Mouse (Mus musculus) Patski (cell line): ENCODE measurements around the gene Smarcd3. TPM values are rescaled to one million over a fixed set of nuclear protein-coding genes. Genes with fewer than 3 reads are reported as not detected.

Source experiments
- ATAC-seq: fragments of 100-300 bp; one replicate; pipeline ENCODE4 v1.8.0; 2021
- CTCF ChIA-PET: fragments of 350-600 bp; sonication (Branson Sonifier 250); formaldehyde crosslinking; loops from one replicate; lab custom pipeline; 2022; ENCODE audit warnings: inconsistent platforms; lab: Charles Lee
- POLR2A ChIA-PET: fragments of 350-600 bp; sonication (Branson Sonifier 250); formaldehyde crosslinking; loops from one replicate; lab custom pipeline; 2022; ENCODE audit warnings: antibody characterized with exemption, inconsistent platforms; lab: Charles Lee
- DNase-seq: peaks from one replicate; pipeline ENCODE4 v3.0.0-alpha.2; 2011; ENCODE audit warnings: low read depth, low spot score
- H3K27me3 ChIP-seq: fragments of 371-371 bp; one replicate; pipeline ENCODE4 v1.5.1; 2021
- CTCF ChIP-seq: fragments of 100-300 bp; IDR thresholded peaks from one replicate; pipeline ENCODE4 v1.5.1; 2021
- in situ Hi-C: fragments of 300-500 bp; cut with MboI; formaldehyde crosslinking; loops from 3 replicates; pipeline ENCODE4 v1.11.1; 2018; ENCODE audit warnings: low pct_unique_long_range_greater_than_20kb, mixed read lengths
- polyA plus RNA-seq: library from polyadenylated mRNA; unstranded; gene quantifications from one replicate; pipeline ENCODE4 v1.2.3, GENCODE M21; 2021

Smarcd3 gene
- polyA plus RNA-seq, 1 experiment from 2014 or later, result 64.3 TPM

DNA sequence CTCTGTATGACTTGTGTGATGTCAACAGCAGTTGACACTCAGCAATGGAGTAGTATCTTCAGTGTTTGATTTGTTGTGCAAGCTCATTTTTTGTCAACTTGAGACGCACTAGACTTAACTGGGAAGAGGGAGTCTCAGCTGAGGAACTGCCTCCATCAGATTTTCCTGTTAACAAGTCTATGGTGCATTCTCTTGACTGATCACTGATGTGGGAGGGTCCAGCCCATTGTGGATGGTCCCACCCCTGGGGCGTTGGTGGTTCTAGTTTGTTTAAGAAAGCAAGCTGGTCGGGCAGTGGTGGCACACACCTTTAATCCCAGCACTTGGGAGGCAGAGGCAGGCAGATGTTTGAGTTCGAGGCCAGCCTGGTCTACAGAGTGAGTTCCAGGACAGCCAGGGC lies 25.0 kb upstream of the Smarcd3 start:
- peaks cover 5% of the 10 kb centered on the region for H3K27me3 ChIP-seq
- ATAC-seq, result no peak
- DNase-seq, result no peak
- CTCF ChIA-PET, result interaction anchor here (1.2 kb wide), 1 partner anchor 44 kb away, joined by 3 read pairs; no protein-coding TSS in a partner anchor
- no peak for TF ChIP-seq CTCF
- in situ Hi-C loops, result loop anchor here (5.0 kb wide), 1 partner anchor 52 kb away; no protein-coding TSS in a partner anchor
- POLR2A ChIA-PET, result interaction anchor here (0.9 kb wide), 1 partner anchor 9 kb away, joined by 3 read pairs; no protein-coding TSS in a partner anchor

DNA sequence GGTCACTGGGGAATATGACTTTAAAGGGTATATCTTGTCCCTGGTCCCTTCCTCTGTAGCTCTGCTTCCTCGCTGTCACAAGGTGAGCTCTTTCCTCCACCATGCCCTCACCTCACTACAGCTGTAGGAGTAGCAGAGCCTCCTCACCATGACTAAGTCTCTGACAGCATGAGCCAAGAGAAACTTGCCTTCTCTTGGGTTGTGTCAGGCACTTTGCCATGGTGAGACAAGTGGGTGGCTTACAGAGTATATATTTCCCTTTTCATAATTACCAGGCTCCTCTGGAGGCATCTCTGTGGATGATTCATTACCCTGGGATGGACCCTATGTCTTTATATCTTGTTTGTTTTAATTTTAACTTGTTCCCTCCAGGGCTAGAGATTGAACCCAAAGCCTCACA lies 21.2 kb upstream of the Smarcd3 start:
- in situ Hi-C loops, result loop anchor here (5.0 kb wide), 1 partner anchor 48 kb away; no protein-coding TSS in a partner anchor
- peaks cover 5% of the 10 kb centered on the region for H3K27me3 ChIP-seq
- TF ChIP-seq CTCF, result no peak
- CTCF ChIA-PET, result no interaction called here
- no peak for ATAC-seq
- POLR2A ChIA-PET, result no interaction called here
- no peak for DNase-seq

DNA sequence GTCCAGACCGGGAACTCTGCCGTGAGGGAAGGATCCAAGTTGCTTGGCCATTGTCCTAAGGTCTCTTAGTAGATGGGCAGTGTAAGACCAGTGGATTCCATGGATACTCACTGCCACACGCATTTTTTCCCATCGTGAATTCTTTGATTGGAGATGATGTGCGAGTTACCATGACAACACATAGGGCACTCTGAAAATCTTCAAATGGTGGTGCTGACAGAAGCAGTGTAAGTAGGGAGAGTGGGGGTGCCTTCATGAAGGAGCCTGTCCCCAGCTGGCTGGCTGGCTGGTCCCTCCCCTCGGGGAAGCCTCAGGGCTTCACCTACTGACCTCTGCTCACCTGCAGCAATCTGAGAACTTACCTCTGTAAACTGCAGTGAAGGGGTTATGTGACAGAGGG lies 14.9 kb upstream of the Smarcd3 start:
- ChIA-PET CTCF (interaction anchor here (3.8 kb wide), 1 partner anchor 42 kb away, joined by 19 read pairs; no protein-coding TSS in a partner anchor), POLR2A (no interaction called here)
- in situ Hi-C loops, result no loop called here
- ATAC-seq, result no peak
- H3K27me3 ChIP-seq, result no peaks in the 10 kb centered on the region
- no peak for TF ChIP-seq CTCF
- DNase-seq, result no peak

DNA sequence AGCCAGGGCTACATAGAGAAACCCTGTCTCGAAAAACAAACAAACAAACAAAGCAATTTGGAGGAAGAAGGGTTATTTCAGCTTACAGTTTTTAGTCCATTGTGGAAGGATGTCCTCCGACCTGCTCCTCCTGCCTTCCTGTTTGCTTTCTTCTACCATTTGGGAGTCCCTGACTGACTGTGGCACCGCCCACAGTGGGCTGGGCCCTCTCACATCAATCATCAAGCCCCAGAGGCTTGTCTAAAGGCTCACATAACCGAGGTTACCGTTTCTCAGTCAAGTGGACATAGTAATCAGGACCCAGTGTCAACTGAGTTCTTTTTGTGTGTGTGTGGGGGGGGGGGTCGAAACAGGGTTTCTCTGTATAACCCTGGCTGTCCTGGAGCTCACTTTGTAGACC lies 13.9 kb upstream of the Smarcd3 start:
- in situ Hi-C loops, result no loop called here
- ChIA-PET CTCF (interaction anchor here (1.0 to 3.8 kb wide), 2 partner anchors 15 to 41 kb away, joined by 3 to 19 read pairs; no protein-coding TSS in a partner anchor), POLR2A (no interaction called here)
- H3K27me3 ChIP-seq, result no peaks in the 10 kb centered on the region
- TF ChIP-seq CTCF, result no peak
- ATAC-seq (no peak), DNase-seq (no peak)

DNA sequence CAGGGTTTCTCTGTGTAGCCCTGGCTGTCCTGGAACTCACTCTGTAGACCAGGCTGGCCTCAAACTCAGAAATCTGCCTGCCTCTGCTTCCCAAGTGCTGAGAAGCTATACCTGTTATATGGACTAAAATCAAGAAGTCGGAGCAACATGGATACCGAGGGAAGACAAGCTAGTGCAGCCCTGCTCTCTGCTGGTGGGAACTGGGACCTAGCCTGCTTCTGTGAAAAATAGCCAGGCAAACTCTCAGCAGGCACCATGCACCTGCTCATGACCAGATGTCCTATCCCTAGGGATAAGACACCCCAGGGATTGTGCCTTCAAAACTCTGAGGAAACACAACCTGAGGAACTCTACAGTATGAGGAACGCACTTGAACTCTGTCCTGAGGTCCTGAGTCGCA lies 12.8 kb upstream of the Smarcd3 start:
- no peak for ATAC-seq

DNA sequence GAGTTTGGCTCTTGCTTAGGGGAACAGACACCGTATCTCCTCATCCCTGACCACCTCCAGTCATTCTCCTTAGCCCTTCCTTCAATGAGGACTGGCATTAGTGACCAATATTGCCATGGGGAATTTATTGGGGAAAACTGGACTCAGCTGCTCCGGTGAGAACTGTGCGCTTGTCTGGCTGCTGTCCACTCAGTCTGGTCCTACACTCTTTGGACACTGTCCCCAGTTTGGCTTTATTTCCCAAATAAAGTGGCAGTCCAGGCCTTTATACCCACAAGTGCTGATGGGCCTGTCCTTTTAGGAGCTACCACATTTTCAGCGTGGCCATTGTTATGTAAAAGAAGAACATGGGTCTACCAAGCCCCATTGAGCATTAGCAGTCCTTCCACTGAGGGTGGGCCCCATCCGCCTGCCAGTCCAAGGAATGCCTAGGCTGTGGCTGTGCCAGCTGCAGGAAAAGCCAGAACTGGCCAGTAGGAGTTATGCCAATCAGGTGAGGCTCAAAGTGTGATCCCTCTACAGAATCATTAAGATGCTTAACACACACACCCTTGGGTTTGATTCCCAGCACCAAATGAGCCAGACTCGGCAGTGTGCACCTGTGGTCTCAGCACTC lies 11.4 kb upstream of the Smarcd3 start:
- ATAC-seq (no peak), DNase-seq (no peak)
- H3K27me3 ChIP-seq, result no peaks in the 10 kb centered on the region
- CTCF ChIA-PET, result interaction anchor here (2.2 to 3.8 kb wide), 2 partner anchors 18 to 38 kb away, joined by 7 to 19 read pairs; no protein-coding TSS in a partner anchor
- POLR2A ChIA-PET, result no interaction called here
- in situ Hi-C loops, result no loop called here
- no peak for TF ChIP-seq CTCF

More for the DNA sequence above, 12.8 kb upstream of the Smarcd3 start:
- ChIA-PET POLR2A (interaction anchor here (0.6 to 0.7 kb wide), 2 partner anchors 30 to 68 kb away, joined by 3 read pairs; no protein-coding TSS in a partner anchor), CTCF (interaction anchor here (1.0 to 3.8 kb wide), 5 partner anchors 9 to 39 kb away, joined by 3 to 19 read pairs (median 4); no protein-coding TSS in a partner anchor)
- no peaks in the 10 kb centered on the region for H3K27me3 ChIP-seq
- in situ Hi-C loops, result no loop called here
- DNase-seq, result no peak
- no peak for TF ChIP-seq CTCF

DNA sequence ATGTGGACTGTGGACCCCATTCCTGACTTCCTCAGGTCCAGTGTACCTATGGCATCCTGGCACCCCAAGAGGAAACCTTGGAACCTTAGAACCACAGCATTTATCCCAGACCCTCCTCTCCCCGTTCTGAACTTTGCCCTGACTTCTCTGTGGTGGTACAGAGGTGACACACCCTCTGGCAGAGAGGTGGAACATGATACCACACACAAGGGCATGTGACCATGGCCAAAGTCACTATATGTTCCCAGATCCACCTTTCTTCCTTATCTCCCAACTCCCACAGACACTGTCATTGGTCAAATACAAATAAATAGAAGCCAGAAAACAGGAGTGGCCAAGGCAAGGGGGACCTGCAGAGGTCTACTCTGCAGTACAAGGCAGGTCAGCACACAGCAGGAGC lies 10.9 kb upstream of the Smarcd3 start:
- no peak for TF ChIP-seq CTCF
- POLR2A ChIA-PET, result no interaction called here
- no peak for ATAC-seq
- CTCF ChIA-PET, result interaction anchor here (1.0 to 3.8 kb wide), 2 partner anchors 38 to 124 kb away, joined by 3 to 19 read pairs; no protein-coding TSS in a partner anchor
- no peaks in the 10 kb centered on the region for H3K27me3 ChIP-seq
- in situ Hi-C loops, result no loop called here
- DNase-seq, result no peak

DNA sequence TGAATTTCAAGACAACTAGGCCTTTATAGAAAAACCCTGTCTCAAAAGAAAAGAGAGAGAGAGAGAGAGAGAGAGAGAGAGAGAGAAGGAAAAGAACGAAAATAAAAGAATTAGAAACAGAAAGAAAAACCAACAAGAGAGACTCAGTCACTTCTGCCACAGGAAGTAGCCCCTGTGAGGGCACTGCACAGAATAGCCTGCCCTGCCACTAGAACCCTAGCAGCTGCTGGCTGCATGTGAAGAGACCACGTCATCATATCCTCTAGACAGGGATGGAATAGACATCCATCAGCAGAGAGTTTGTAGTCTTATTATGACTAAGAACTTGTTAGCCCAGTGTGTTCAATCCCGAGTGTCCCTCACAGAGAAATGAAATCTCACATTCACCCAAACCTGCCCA lies 5.5 kb upstream of the Smarcd3 start:
- no peak for ATAC-seq
- POLR2A ChIA-PET, result no interaction called here
- CTCF ChIA-PET, result no interaction called here
- no peaks in the 10 kb centered on the region for H3K27me3 ChIP-seq
- no peak for DNase-seq
- no peak for TF ChIP-seq CTCF
- in situ Hi-C loops, result no loop called here

DNA sequence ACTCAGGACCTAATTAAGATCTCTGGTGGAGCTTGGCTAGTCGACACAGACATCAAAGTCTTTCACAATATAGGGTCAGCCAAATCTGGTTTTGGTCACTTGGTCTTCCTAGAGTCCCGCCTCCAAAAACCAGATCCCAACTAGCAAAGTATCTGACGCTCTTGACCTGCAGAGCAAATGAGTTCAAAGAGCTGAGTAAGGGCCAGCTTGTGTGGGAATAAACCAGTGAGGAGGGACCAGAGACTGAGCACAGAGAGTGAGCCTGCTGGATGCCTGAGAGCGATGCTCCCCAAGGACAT lies 560 bp upstream of the Smarcd3 start:
- ChIA-PET POLR2A (interaction anchor here (1.2 to 2.4 kb wide), 4 partner anchors 10 to 22 kb away, joined by 3 to 5 read pairs (median 4); no protein-coding TSS in a partner anchor), CTCF (interaction anchor here (0.8 to 1.9 kb wide), 2 partner anchors 14 to 29 kb away, joined by 3 to 11 read pairs; no protein-coding TSS in a partner anchor)
- ATAC-seq (no peak), DNase-seq (no peak)
- no peaks in the 10 kb centered on the region for H3K27me3 ChIP-seq
- TF ChIP-seq CTCF, result no peak
- in situ Hi-C loops, result no loop called here

DNA sequence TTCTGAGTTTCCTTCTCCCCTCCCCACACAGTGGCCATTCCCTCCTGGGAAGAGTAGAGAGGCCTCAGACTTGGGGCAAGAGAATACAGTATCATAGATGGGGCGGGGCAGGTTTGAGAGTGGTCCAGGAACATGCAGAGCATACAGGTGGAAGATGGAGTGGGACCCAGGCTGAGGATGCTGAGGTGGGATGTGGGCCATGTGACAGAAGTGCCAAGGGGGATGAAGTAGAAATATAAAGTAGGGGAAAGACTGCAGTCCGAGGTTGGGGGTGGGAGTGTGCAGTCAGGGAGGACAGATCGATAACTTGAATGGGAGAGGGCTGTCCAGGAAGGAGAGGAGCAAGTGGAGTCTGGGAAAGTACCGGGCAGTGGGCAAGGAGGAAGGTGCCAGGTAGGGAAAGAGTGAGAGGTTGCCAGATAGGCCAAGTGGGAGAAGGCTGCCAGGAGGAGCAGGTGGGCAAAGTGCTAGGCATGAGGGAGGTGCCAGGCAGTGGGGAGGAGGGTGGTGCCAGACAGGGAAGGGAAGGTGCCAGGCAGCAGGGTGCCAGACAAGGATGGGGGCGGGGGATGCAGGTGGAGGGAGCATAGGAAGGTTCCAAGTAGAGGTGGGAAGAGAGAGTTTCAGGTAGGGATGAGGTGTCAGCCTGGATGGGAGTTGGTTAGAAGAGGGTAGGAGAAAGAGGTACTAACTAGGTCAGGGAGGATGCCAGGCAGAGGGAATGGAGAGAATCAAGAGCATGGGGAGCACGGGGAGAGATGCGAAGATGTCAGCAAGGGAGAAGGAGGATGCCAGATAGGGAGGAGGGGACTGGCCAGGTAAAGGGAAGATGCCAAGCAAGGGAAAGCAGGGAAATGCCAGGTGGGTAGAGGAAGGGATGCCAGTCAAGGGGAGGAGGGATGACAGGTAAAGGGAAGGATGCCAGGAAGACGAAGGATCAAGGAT lies 898 bp downstream of the Smarcd3 start:
- ChIA-PET POLR2A (interaction anchor here (1.6 kb wide), 1 partner anchor 21 kb away, joined by 4 read pairs; no protein-coding TSS in a partner anchor), CTCF (interaction anchor here (1.9 kb wide), 1 partner anchor 12 kb away, joined by 11 read pairs; no protein-coding TSS in a partner anchor)
- ATAC-seq (no peak), DNase-seq (no peak)
- no peak for TF ChIP-seq CTCF
- no peaks in the 10 kb centered on the region for H3K27me3 ChIP-seq
- in situ Hi-C loops, result no loop called here
